Mouse (Mus musculus) limb, embryonic 12.5 days (tissue): ENCODE measurements around the gene Tsacc. TPM values are rescaled to one million over a fixed set of nuclear protein-coding genes. Genes with fewer than 3 reads are reported as not detected.
"Not testable (repeated sequence)": the region's sequence is repeated elsewhere in the genome, so short reads cannot be mapped to it uniquely, and the experiment has no call there.

ENCODE experiments used
- ATAC-seq: fragments of 200-750 bp; cut with Nextera tagmentation; 2 replicates; pipeline ENCODE4 v1.8.0; 2017; ENCODE audit warnings: low read depth, moderate TSS enrichment; ENCODE audit not compliant: insufficient number of reproducible peaks, insufficient read depth, low FRiP score, low TSS enrichment
- H3K27ac ChIP-seq: fragments of 300-500 bp; sonication (generic); 2 replicates; pipeline ENCODE4 v1.5.1; 2016; ENCODE audit warnings: mild to moderate bottlenecking, moderate library complexity
- H3K27me3 ChIP-seq: fragments of 300-500 bp; sonication (generic); 2 replicates; pipeline ENCODE4 v1.6.1; 2016; ENCODE audit warnings: mild to moderate bottlenecking, moderate library complexity
- H3K36me3 ChIP-seq: fragments of 300-500 bp; sonication (generic); 2 replicates; pipeline ENCODE4 v1.6.1; 2016; ENCODE audit warnings: mild to moderate bottlenecking, moderate library complexity
- H3K4me1 ChIP-seq: fragments of 300-500 bp; sonication (generic); replicated peaks from 2 replicates; pipeline ENCODE4 v1.6.1; 2016
- H3K4me2 ChIP-seq: fragments of 300-500 bp; sonication (generic); 2 replicates; pipeline ENCODE4 v1.6.1; 2016; ENCODE audit warnings: mild to moderate bottlenecking, moderate library complexity
- H3K4me3 ChIP-seq: fragments of 300-500 bp; sonication (generic); replicated peaks from 2 replicates; pipeline ENCODE4 v1.5.1; 2016; ENCODE audit warnings: mild to moderate bottlenecking
- H3K9ac ChIP-seq: fragments of 300-500 bp; sonication (generic); replicated peaks from 2 replicates; pipeline ENCODE4 v1.6.1; 2016; ENCODE audit warnings: mild to moderate bottlenecking, moderate library complexity
- H3K9me3 ChIP-seq: fragments of 300-500 bp; sonication (generic); 2 replicates; pipeline ENCODE4 v1.6.1; 2016; ENCODE audit warnings: mild to moderate bottlenecking, moderate library complexity
- WGBS: fragments of 180-500 bp; shearing (Covaris S2); methylation state at CpG from one replicate; pipeline ENCODE4 v1.1.7; 2016; 5-methylcytosine and 5-hydroxymethylcytosine counted together
- polyA plus RNA-seq: library from polyadenylated mRNA; unstranded; fragments of >200 nt; fragmentation: Nextera tagmentation; extraction: Ambion mirVana; gene quantifications from 2 replicates; pipeline ENCODE4 v1.2.1, GENCODE M21; 2016

The Tsacc gene
- polyA plus RNA-seq, 1 experiment from 2014 or later = 14.3 TPM

- Histone ChIP-seq H3K4me3 (no peak overlapping the region), H3K4me1 (peaks cover 11% of the 10 kb centered on the region), H3K36me3 (peaks cover 46% of the 10 kb centered on the region), H3K27me3 (no peaks in the 10 kb centered on the region), H3K27ac (no peak overlapping the region), H3K9ac (no peak overlapping the region), H3K4me2 (no peak overlapping the region), H3K9me3 (no peaks in the 10 kb centered on the region)
- ATAC-seq = no peak
- 50% methylated on average over 5 of the region's 5 CpGs for WGBS
Measured at GRCm38 (mm10) chr3:88328956-88329355, 32.2 kb upstream of the Tsacc start.

DNA sequence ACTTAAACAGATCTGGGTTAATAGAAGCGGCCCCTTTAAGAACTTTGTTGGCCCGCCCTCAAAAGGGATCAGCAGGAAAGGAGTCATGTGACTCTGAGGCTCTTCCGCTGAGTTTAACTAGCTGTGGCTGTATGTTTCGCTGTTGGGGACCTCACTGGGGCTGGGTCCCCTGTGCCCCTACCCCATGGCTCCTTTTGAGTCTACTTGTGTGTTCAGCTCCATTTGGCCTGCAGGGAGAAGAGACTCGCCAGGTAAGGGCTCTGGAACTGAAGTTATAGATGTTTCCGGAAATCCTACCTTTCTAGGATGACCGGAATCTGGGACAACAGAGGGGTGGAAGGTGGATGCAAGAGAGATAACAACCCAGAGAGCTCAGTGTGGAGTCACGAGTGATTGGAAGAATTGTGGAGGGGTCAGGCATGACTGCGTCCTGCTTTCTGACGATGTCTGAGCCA lies 28.2 kb upstream of the Tsacc start, which contains the start of gene Glmp:
Gene Glmp, plus strand, starts transcription at position 73 of the 455 bp plus-strand sequence.
- Histone ChIP-seq H3K4me1 (peaks cover 11% of the 10 kb centered on the region), H3K36me3 (peaks cover 77% of the 10 kb centered on the region), H3K4me2 (peak within 1 kb of the TSS; percentile 82), H3K9me3 (no peaks in the 10 kb centered on the region), H3K27me3 (no peaks in the 10 kb centered on the region), H3K4me3 (peak within 1 kb of the TSS; percentile 77), H3K27ac (0 out of 2 replicates have a peak within 1 kb of the TSS, but pooled peaks have one; percentile 45), H3K9ac (peak within 1 kb of the TSS; percentile 76)
- no peak for ATAC-seq
- under 1% methylated on average over 10 of the region's 10 CpGs for WGBS

- no peak for ATAC-seq
- Histone ChIP-seq H3K36me3 (peaks cover 52% of the 10 kb centered on the region), H3K4me2 (no peak overlapping the region), H3K4me3 (no peak overlapping the region), H3K4me1 (peaks cover 16% of the 10 kb centered on the region), H3K9me3 (no peaks in the 10 kb centered on the region), H3K9ac (no peak overlapping the region), H3K27me3 (no peaks in the 10 kb centered on the region), H3K27ac (no peak overlapping the region)
- 94% methylated on average over 1 of the region's 1 CpGs for WGBS
Measured at GRCm38 (mm10) chr3:88299172-88299571, 2.4 kb upstream of the Tsacc start.

DNA sequence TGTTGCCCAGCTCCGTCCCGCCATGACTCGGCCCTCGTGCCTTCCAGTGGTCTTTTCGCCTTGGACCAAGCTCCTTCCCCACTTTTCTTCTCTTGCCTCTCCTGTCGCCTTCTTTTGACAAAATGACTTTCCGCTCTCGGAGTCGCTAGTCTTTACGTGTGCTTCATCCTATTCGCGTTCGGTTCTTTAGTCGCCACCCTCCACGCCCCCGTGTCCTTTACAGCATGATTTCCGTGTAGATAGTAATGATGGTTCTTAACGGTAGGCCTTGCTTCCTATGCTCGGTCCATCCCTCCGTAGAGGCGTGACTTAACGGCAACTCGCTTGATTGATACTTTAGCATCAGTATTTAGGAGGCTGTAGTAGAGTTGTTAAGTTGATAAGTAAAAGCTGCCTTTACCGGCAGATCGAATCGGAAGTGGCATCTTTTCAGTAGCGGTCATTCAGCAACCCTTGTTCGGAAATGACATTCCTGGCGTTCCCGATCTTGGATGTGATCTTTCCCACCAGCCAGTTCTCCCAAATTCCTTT lies 587 bp upstream of the Tsacc start:
- H3K4me2 ChIP-seq = peak overlapping the region; percentile 89
- no peaks in the 10 kb centered on the region for H3K9me3 ChIP-seq
- no peaks in the 10 kb centered on the region for H3K27me3 ChIP-seq
- no peak for ATAC-seq
- peak overlapping the region; percentile 73 for H3K4me3 ChIP-seq
- under 1% methylated on average over 30 of the region's 30 CpGs for WGBS
- H3K4me1 ChIP-seq = peaks cover 16% of the 10 kb centered on the region
- peaks cover 36% of the 10 kb centered on the region for H3K36me3 ChIP-seq
- H3K9ac ChIP-seq = peak overlapping the region; percentile 76
- peak overlapping the region; percentile 90 for H3K27ac ChIP-seq

DNA sequence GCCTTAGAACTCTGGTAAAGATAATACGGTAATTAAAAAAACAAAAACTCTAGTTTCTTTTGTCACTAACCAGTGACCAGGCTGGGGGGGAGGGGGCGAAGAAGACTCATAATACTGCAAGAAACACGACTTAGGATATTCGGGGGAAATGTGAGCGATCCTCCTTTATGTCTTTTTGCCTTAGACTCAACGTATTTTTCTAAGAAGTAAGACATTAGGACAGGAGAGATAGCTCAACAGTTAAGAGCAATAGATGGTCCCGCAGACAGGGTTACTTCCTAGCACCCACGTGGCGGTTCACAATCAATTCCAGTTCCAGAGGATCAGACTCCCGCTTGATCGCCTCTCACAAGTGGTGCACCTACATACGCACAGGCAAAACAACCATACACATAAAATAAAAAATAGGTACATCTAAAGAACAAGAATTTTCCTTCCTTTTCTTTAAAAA lies 664 bp downstream of the Tsacc start:
- 3% methylated on average over 12 of the region's 12 CpGs for WGBS
- Histone ChIP-seq H3K4me2 (peak overlapping the region; percentile 89), H3K9me3 (no peaks in the 10 kb centered on the region), H3K27me3 (no peaks in the 10 kb centered on the region), H3K36me3 (peaks cover 23% of the 10 kb centered on the region), H3K27ac (peak overlapping the region; percentile 90), H3K4me1 (peaks cover 16% of the 10 kb centered on the region), H3K4me3 (peak overlapping the region; percentile 73), H3K9ac (peak overlapping the region; percentile 64)
- peak; percentile 8 for ATAC-seq

GRCm38 (mm10) chr3:88295272-88295671 lies 1.5 kb downstream of the Tsacc start:
- Histone ChIP-seq H3K36me3 (peaks cover 15% of the 10 kb centered on the region), H3K4me1 (peaks cover 16% of the 10 kb centered on the region), H3K4me3 (peak overlapping the region; percentile 73; the same call in 1 of the 2 replicates), H3K4me2 (peak overlapping the region; percentile 89)
- not testable (repeated sequence) for H3K27me3 ChIP-seq, H3K27ac ChIP-seq, ATAC-seq, H3K9ac ChIP-seq, H3K9me3 ChIP-seq
- WGBS = 76% methylated on average over 1 of the region's 1 CpGs

DNA sequence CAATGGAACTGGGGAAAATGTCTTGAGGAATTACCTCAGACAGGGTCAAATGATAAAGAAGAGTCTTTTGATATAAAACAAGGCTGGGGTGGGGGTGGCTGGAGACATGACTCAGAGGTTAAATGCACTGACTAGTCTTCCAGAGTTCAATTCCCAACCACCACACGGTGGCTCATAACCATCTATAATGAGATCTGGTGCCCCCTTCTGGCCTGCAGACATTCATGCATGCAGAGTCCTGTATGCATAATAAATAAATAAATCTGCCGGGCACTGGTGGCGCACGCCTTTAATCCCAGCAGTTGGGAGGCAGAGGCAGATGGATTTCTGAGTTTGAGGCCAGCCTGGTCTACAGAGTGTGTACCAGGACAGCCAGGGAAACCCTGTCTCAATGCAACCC lies 4.8 kb downstream of the Tsacc start:
- Histone ChIP-seq H3K4me1 (peaks cover 7% of the 10 kb centered on the region; the same call in 1 of the 2 replicates), H3K36me3 (no peaks in the 10 kb centered on the region; the same call in 1 of the 2 replicates)
- 61% methylated on average over 4 of the region's 4 CpGs for WGBS

DNA sequence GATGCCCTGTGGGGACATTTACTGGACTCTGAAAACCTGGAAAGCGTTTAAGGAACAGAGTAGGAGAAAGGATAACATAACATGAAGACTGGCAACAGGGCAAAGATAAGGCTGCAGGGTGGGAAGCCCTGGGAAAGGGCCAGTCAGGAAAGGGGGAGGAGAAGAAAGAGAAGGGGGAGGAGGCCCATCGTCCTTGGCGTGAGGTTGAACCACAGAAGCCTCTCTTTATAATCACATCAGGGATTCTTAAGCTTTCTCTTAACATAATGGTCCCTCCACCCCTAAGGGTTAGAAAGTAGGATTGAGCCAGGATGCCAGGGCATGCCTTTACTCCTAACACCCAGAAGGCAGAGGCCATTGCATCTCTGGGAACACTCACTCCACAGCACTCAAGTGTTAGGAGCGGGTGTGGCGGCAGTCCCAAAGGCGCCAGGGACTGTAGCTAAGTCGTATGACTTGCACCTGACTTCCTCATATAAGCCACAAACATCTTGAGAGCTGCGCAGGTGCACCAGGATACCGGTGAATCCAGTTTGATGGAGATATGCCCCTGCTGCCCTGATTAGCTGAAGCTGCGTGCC lies 8.6 kb downstream of the Tsacc start:
- not testable (repeated sequence) for H3K36me3 ChIP-seq, ATAC-seq, H3K9me3 ChIP-seq, H3K4me1 ChIP-seq, H3K4me3 ChIP-seq, H3K27ac ChIP-seq, H3K27me3 ChIP-seq, H3K4me2 ChIP-seq, H3K9ac ChIP-seq
- 91% methylated on average over 9 of the region's 10 CpGs for WGBS

More for the DNA sequence above, 4.8 kb downstream of the Tsacc start:
- Histone ChIP-seq H3K27me3 (no peaks in the 10 kb centered on the region), H3K4me2 (no peak overlapping the region), H3K4me3 (no peak overlapping the region), H3K27ac (no peak overlapping the region), H3K9ac (no peak overlapping the region), H3K9me3 (no peaks in the 10 kb centered on the region)
- no peak for ATAC-seq

DNA sequence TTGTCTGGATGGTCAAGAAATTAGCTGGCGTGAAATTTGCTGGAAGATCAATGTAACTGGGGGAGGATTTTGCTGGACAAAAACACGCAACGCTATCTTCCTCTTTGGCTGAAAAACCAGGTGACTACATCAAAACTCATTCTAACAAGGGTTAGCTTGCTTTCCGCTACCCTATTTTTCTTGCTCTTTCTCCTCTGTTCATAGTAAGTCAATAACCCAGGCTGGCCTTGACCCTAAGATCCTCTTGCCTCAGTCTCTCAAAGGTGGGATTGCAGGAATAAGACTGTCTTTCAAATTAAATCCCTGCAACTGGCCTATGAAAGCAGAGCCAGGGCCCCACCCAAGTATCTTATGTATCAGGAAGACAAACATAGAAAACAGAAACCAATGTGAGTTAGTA lies 9.7 kb downstream of the Tsacc start, which contains the start of gene Gm38392:
Gene Gm38392, minus strand, starts transcription at position 101 of the 400 bp plus-strand sequence.
- Histone ChIP-seq H3K27ac (no peak within 1 kb of the TSS), H3K9ac (no peak within 1 kb of the TSS), H3K4me3 (no peak within 1 kb of the TSS), H3K4me2 (no peak within 1 kb of the TSS), H3K9me3 (no peaks in the 10 kb centered on the region), H3K36me3 (peaks cover 10% of the 10 kb centered on the region; the same call in 1 of the 2 replicates), H3K27me3 (no peaks in the 10 kb centered on the region), H3K4me1 (no peaks in the 10 kb centered on the region)
- WGBS = 96% methylated on average over 4 of the region's 4 CpGs
- ATAC-seq = no peak

GRCm38 (mm10) chr3:88285565-88285895 lies 11.3 kb downstream of the Tsacc start:
- H3K4me2 ChIP-seq, H3K36me3 ChIP-seq, H3K4me3 ChIP-seq, H3K9ac ChIP-seq, H3K27ac ChIP-seq, H3K4me1 ChIP-seq, H3K9me3 ChIP-seq, H3K27me3 ChIP-seq, ATAC-seq: not testable (repeated sequence)
- WGBS = 60% methylated on average over 2 of the region's 2 CpGs

- ATAC-seq, H3K27ac ChIP-seq, H3K4me2 ChIP-seq, H3K9ac ChIP-seq, H3K36me3 ChIP-seq, H3K9me3 ChIP-seq, H3K27me3 ChIP-seq, H3K4me3 ChIP-seq, H3K4me1 ChIP-seq: not testable (repeated sequence)
- WGBS = 95% methylated on average over 14 of the region's 14 CpGs
Measured at GRCm38 (mm10) chr3:88284815-88285564, 11.8 kb downstream of the Tsacc start.
